Mouse (Mus musculus) stomach, embryonic 15.5 days (tissue): ENCODE data around the gene Hmgcl. TPM values are rescaled to one million over a fixed set of nuclear protein-coding genes. Genes with fewer than 3 reads are reported as not detected.
A peak's percentile ranks its signal among the peaks of the same experiment; 100 is the strongest.

Source experiments
- ATAC-seq: fragments of 200-750 bp; cut with Nextera tagmentation; 2 replicates; pipeline ENCODE4 v1.8.0; 2017; ENCODE audit warnings: low read depth, moderate number of reproducible peaks, moderate TSS enrichment; ENCODE audit not compliant: insufficient read depth, low FRiP score
- H3K27ac ChIP-seq: fragments of 300-500 bp; sonication (generic); 2 replicates; pipeline ENCODE4 v1.5.1; 2015; ENCODE audit warnings: mild to moderate bottlenecking, inconsistent platforms
- H3K27me3 ChIP-seq: fragments of 300-500 bp; sonication (generic); replicated peaks from 2 replicates; pipeline ENCODE4 v1.6.1; 2015; ENCODE audit warnings: inconsistent platforms
- H3K36me3 ChIP-seq: fragments of 300-500 bp; sonication (generic); 2 replicates; pipeline ENCODE4 v1.6.1; 2015; ENCODE audit warnings: inconsistent platforms
- H3K4me1 ChIP-seq: fragments of 300-500 bp; sonication (generic); 2 replicates; pipeline ENCODE4 v1.6.1; 2015; ENCODE audit warnings: inconsistent platforms
- H3K4me2 ChIP-seq: fragments of 300-500 bp; sonication (generic); 2 replicates; pipeline ENCODE4 v1.6.1; 2015; ENCODE audit warnings: mild to moderate bottlenecking, inconsistent platforms
- H3K4me3 ChIP-seq: fragments of 300-500 bp; sonication (generic); replicated peaks from 2 replicates; pipeline ENCODE4 v1.5.1; 2015; ENCODE audit warnings: inconsistent platforms
- H3K9ac ChIP-seq: fragments of 300-500 bp; sonication (generic); 2 replicates; pipeline ENCODE4 v1.6.1; 2015; ENCODE audit warnings: inconsistent platforms
- H3K9me3 ChIP-seq: fragments of 300-500 bp; sonication (generic); 2 replicates; pipeline ENCODE4 v1.6.1; 2016; ENCODE audit warnings: inconsistent platforms
- WGBS: fragments of 180-500 bp; shearing (Covaris S2); methylation state at CpG from one replicate; pipeline ENCODE4 v1.1.7; 2015; 5-methylcytosine and 5-hydroxymethylcytosine counted together
- polyA plus RNA-seq: library from polyadenylated mRNA; unstranded; fragments of >200 nt; fragmentation: Nextera tagmentation; extraction: Ambion mirVana; gene quantifications from 2 replicates; pipeline ENCODE4 v1.2.1, GENCODE M21; 2015

The Hmgcl gene
- polyA plus RNA-seq, 1 experiment from 2014 or later = 90.4 TPM

DNA sequence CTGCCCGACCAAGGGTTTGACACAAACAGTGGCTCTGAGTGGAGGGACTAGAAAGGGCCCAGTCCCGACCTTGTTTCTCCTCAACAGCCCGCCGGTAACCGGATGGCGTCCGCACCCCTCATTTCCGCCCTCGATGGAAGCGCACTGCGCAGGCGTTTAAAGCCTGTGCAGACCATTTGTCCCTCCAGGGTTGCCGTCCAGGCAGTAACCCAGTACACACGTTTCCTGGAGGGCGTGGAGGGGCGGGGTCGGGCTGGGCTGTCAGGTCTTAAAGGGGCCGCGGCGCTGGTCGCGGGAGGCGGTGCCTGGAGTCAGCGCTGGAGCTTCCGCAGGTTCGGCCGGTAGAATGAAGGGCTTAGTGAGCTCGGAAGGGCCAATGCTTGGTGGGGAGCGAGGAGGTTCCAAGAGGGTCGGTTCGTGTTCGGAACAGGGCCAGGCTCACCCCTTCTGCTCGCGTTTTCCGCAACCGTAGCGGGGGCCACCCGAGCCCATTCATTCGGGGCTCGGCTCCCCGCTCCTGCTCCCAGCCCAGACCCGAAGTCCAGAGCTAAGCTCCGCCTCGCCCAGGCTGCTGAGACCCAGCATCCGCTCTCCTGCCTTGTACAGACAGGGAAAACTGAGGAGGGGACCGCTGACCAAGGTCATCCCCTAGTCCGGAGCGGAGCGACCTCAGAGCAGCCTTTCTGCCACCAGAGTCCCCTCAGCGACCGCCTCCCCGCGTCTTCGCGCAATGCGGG, 17.4 kb downstream of the Hmgcl start, which contains the start of gene Gale:
TSS of gene Gale (plus strand) at position 271 of the 737 bp plus-strand sequence.
- under 1% methylated on average over 56 of the region's 56 CpGs for WGBS
- peak; percentile 90 for ATAC-seq
- Histone ChIP-seq H3K27me3 (no peaks in the 10 kb centered on the region), H3K36me3 (peaks cover 37% of the 10 kb centered on the region), H3K4me2 (peak within 1 kb of the TSS; percentile 90), H3K4me1 (peaks cover 15% of the 10 kb centered on the region), H3K27ac (peak within 1 kb of the TSS; percentile 91), H3K9me3 (no peaks in the 10 kb centered on the region), H3K4me3 (peak within 1 kb of the TSS; percentile 75), H3K9ac (peak within 1 kb of the TSS; percentile 90)

DNA sequence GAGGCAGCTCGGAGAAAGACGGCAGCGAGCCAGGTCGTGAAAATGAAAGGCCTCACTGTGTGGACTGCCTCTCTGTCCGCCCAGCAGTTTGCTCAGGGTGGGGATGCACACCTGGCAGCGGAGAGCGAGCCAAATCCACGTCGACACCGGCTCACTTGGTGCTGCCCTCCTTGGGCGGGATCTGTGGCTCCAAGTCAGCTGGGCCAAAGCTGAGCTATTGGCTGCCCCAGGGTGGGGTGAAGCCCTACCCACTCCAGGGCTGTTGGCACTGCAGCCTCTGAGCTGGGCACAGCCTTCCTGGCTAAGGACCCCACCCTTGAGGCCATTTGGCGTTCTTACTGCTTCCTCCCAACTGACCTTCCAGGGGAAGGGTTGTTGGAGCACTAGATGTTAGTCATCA, 18.2 kb downstream of the Hmgcl start:
- H3K4me3 ChIP-seq = peak overlapping the region; percentile 75
- H3K27ac ChIP-seq = peak overlapping the region; percentile 89
- no peaks in the 10 kb centered on the region for H3K9me3 ChIP-seq
- peak overlapping the region; percentile 90; the same call in 1 of the 2 replicates for H3K9ac ChIP-seq
- peaks cover 15% of the 10 kb centered on the region for H3K4me1 ChIP-seq
- WGBS = under 1% methylated on average over 12 of the region's 12 CpGs
- peak overlapping the region; percentile 90 for H3K4me2 ChIP-seq
- ATAC-seq = peak; percentile 74
- H3K36me3 ChIP-seq = peaks cover 40% of the 10 kb centered on the region
- H3K27me3 ChIP-seq = no peaks in the 10 kb centered on the region

- peaks cover 15% of the 10 kb centered on the region for H3K4me1 ChIP-seq
- peak overlapping the region; percentile 89 for H3K27ac ChIP-seq
- ATAC-seq = no peak
- no peaks in the 10 kb centered on the region for H3K9me3 ChIP-seq
- H3K4me3 ChIP-seq = no peak overlapping the region
- H3K36me3 ChIP-seq = peaks cover 43% of the 10 kb centered on the region
- no peaks in the 10 kb centered on the region for H3K27me3 ChIP-seq
- WGBS = 75% methylated on average over 9 of the region's 9 CpGs
- no peak overlapping the region for H3K9ac ChIP-seq
- peak overlapping the region; percentile 90; the same call in 1 of the 2 replicates for H3K4me2 ChIP-seq
Measured at GRCm38 (mm10) chr4:135965113-135965512, 18.9 kb downstream of the Hmgcl start.

DNA sequence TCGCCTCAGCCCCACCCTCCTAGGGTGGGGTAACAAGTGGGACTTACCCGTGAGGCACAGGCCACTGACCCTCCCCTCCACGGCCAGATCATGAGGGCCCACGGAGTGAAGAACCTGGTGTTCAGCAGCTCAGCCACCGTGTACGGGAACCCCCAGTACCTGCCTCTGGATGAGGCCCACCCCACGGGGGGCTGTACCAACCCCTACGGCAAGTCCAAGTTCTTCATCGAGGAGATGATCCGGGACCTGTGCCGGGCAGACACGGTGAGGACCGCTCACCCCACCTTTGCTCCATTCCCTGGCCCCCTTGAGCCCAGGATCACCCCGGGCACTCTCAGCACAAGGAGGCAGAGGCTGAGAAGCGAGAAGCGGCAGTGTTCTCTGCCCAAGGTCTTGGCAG, 20.0 kb downstream of the Hmgcl start:
- no peaks in the 10 kb centered on the region for H3K27me3 ChIP-seq
- ATAC-seq = no peak
- no peak overlapping the region for H3K9ac ChIP-seq
- no peaks in the 10 kb centered on the region for H3K9me3 ChIP-seq
- H3K36me3 ChIP-seq = peaks cover 48% of the 10 kb centered on the region
- 93% methylated on average over 16 of the region's 16 CpGs for WGBS
- H3K4me1 ChIP-seq = peaks cover 21% of the 10 kb centered on the region
- no peak overlapping the region for H3K4me2 ChIP-seq
- H3K4me3 ChIP-seq = no peak overlapping the region
- no peak overlapping the region for H3K27ac ChIP-seq

DNA sequence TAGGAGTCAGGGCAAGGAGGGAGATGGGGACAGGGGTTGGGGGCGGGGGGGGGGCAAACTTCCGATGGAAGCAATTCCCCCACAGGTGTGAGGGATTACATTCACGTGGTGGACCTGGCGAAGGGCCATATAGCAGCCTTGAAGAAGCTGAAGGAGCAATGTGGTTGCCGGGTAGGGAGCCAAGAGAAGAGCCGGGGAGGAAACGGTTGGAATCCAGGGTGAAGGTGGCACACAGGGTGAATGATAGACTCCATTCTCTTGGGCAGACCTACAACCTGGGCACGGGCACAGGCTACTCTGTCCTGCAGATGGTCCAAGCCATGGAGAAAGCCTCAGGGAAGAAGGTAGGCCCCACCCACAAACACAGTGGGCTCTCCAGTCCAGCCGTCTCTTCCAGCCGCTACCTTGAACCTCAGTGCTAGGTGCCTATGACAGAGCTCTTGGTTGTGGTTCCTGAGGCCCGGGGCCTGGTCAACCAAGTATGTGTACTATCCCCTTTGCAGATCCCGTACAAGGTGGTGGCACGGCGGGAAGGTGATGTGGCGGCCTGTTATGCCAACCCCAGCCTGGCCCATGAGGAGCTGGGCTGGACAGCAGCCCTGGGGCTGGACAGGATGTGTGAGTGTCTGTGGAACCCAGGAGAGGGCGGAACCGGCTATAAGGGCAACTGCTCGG, 21.0 kb downstream of the Hmgcl start:
- H3K4me1 ChIP-seq = peaks cover 27% of the 10 kb centered on the region
- H3K9me3 ChIP-seq = no peaks in the 10 kb centered on the region
- H3K9ac ChIP-seq = no peak overlapping the region
- H3K4me3 ChIP-seq = no peak overlapping the region
- no peak overlapping the region for H3K27ac ChIP-seq
- peaks cover 48% of the 10 kb centered on the region for H3K36me3 ChIP-seq
- WGBS = 87% methylated on average over 18 of the region's 18 CpGs
- no peaks in the 10 kb centered on the region for H3K27me3 ChIP-seq
- H3K4me2 ChIP-seq = no peak overlapping the region
- ATAC-seq = no peak

- Histone ChIP-seq H3K9me3 (no peaks in the 10 kb centered on the region), H3K4me2 (no peak overlapping the region), H3K27me3 (no peaks in the 10 kb centered on the region), H3K4me1 (peaks cover 28% of the 10 kb centered on the region), H3K9ac (no peak overlapping the region), H3K4me3 (no peak overlapping the region), H3K36me3 (peaks cover 48% of the 10 kb centered on the region), H3K27ac (no peak overlapping the region)
- 64% methylated on average over 19 of the region's 19 CpGs for WGBS
- no peak for ATAC-seq
Measured at GRCm38 (mm10) chr4:135968271-135968869, 22.1 kb downstream of the Hmgcl start.

DNA sequence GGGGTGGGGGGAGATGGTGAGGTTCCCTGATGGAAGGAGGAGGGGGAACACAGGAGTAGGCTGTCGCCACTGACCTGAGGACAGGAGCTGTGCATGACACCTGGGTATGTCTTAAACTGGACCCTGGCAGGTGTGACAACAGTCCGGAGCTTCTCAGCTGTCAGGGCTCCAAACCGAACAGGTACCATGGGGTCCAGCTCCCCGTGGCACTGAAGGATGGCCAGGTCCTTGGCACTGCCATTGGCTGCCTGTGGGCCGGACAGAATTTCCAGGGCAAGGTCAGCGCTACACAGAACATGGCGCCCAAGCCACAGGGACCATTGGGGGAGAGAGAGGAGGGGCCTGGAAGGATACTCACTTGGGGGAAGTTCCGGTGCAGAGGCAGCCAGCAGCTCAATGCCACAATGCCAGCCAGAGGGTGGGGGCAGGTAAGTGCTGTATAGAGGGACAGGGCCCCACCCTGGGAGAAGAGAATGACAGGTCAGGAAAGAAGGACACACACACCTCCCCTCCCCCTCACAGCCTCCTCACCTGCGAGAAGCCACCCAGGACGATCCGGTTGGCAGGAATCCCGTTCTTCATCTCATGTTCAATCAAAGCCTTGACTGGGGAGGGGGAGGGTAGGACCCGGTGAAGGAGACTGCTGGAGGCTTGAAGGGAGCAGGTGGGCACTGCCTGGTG, 23.0 kb downstream of the Hmgcl start:
- no peak for ATAC-seq
- WGBS = 82% methylated on average over 13 of the region's 13 CpGs
- H3K4me2 ChIP-seq = no peak overlapping the region
- no peak overlapping the region for H3K27ac ChIP-seq
- no peak overlapping the region for H3K4me3 ChIP-seq
- H3K9me3 ChIP-seq = no peaks in the 10 kb centered on the region
- peaks cover 26% of the 10 kb centered on the region for H3K4me1 ChIP-seq
- no peaks in the 10 kb centered on the region for H3K27me3 ChIP-seq
- no peak overlapping the region for H3K9ac ChIP-seq
- peaks cover 48% of the 10 kb centered on the region for H3K36me3 ChIP-seq

DNA sequence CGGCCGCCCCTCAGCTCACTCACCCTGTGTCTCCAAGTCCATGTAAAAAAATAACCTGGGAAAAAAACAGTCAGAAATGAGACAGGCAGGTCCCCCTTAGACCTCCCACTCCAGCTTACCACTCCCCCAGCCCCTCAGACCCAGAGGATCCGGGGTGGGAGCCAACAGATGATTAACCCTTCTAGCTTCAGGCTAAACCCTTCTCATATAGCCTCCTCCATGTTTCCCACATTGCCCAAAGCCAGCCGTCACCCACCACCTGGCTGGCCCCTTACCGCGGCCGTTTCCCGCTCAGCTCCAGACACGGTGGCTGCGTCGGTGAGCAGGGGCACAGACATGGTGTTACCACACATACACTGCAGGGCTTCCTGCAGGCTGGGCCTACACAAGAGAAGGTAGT, 24.3 kb downstream of the Hmgcl start:
- Histone ChIP-seq H3K36me3 (peaks cover 51% of the 10 kb centered on the region), H3K27me3 (no peaks in the 10 kb centered on the region), H3K4me1 (peaks cover 19% of the 10 kb centered on the region), H3K9me3 (no peaks in the 10 kb centered on the region), H3K27ac (no peak overlapping the region), H3K4me2 (no peak overlapping the region), H3K9ac (no peak overlapping the region), H3K4me3 (no peak overlapping the region)
- no peak for ATAC-seq
- WGBS = 90% methylated on average over 11 of the region's 11 CpGs

- Histone ChIP-seq H3K4me3 (peak overlapping the region; percentile 91), H3K27me3 (no peaks in the 10 kb centered on the region), H3K4me1 (peaks cover 19% of the 10 kb centered on the region), H3K9me3 (no peaks in the 10 kb centered on the region), H3K9ac (peak overlapping the region; percentile 79), H3K27ac (peak overlapping the region; percentile 68), H3K4me2 (peak overlapping the region; percentile 82), H3K36me3 (peaks cover 49% of the 10 kb centered on the region)
- ATAC-seq = peak; percentile 37; the same call in 1 of the 2 replicates
- under 1% methylated on average over 35 of the region's 35 CpGs for WGBS
Measured at GRCm38 (mm10) chr4:135971805-135972555, 25.7 kb downstream of the Hmgcl start.

GRCm38 (mm10) chr4:135972556-135972906, 26.3 kb downstream of the Hmgcl start, which contains the start of gene Lypla2:
Gene Lypla2, minus strand, starts transcription at chr4:135972626.
- peak within 1 kb of the TSS; percentile 68 for H3K27ac ChIP-seq

More at GRCm38 (mm10) chr4:135972556-135972906, 26.3 kb downstream of the Hmgcl start, which contains the start of gene Lypla2:
- H3K4me3 ChIP-seq = peak within 1 kb of the TSS; percentile 91
- H3K27me3 ChIP-seq = no peaks in the 10 kb centered on the region
- no peaks in the 10 kb centered on the region for H3K9me3 ChIP-seq
- peaks cover 44% of the 10 kb centered on the region for H3K36me3 ChIP-seq
- 2% methylated on average over 19 of the region's 19 CpGs for WGBS
- peak; percentile 78 for ATAC-seq
- H3K4me2 ChIP-seq = peak within 1 kb of the TSS; percentile 82
- peak within 1 kb of the TSS; percentile 79 for H3K9ac ChIP-seq
- H3K4me1 ChIP-seq = peaks cover 19% of the 10 kb centered on the region
